Mouse (Mus musculus) layer of hippocampus, adult 6 months (tissue): ENCODE data around the gene Bicdl2. TPM values are rescaled to one million over a fixed set of nuclear protein-coding genes. Genes with fewer than 3 reads are reported as not detected.

ENCODE experiments used
- long read RNA-seq, 2 experiments: library from polyadenylated mRNA; unstranded; transcript quantifications; one replicate each; pipeline ENCODE4 v2.0.0; 2019 to 2020
- polyA plus RNA-seq: library from polyadenylated mRNA; unstranded; fragments of <200 nt; fragmentation: Nextera tagmentation; gene quantifications from 2 replicates; pipeline ENCODE4 v1.2.3, GENCODE M21; 2021

Bicdl2 gene
- not detected in 2 replicates for polyA plus RNA-seq
- long read RNA-seq, experiment 1, result 0 reads
- long read RNA-seq, experiment 2, result 0 reads

DNA sequence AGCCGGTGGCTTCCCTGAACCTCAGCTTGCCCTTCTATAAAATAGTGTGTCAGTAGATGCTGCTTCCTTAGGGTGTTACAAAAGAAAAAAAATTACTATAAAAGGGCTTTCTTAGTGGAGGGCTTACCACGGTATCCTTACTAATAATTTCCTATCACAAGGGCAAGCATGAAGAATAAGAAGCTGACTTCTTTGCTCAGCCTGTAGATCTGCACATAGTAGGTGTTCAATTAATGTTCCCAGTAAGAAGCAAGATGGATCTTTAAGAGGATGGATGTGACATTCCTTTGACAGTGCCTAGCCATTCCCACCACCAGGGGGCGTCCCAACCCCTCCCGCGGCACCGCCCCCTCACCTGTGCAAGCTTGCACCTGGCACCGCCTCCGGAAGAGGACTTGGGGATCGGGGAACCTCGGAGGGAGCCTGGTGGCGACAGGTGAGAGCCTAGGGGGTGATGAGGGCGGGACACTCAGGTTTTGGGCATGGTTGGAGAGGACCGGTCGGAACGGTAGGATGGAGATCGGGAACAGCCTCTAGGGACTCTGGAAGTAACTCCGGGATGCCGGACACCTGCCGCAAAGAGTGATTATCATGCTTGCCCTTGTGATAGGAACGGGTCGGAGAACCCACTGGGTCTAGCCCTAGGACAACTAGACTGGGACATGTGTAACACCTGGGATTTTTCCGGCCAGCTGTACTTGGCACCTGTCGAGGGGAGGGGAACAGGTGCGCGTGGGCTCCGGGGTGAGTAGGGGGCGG lies at the start of gene Bicdl2:
TSS of gene Bicdl2 (plus strand) at position 390 of the 759 bp plus-strand sequence.

DNA sequence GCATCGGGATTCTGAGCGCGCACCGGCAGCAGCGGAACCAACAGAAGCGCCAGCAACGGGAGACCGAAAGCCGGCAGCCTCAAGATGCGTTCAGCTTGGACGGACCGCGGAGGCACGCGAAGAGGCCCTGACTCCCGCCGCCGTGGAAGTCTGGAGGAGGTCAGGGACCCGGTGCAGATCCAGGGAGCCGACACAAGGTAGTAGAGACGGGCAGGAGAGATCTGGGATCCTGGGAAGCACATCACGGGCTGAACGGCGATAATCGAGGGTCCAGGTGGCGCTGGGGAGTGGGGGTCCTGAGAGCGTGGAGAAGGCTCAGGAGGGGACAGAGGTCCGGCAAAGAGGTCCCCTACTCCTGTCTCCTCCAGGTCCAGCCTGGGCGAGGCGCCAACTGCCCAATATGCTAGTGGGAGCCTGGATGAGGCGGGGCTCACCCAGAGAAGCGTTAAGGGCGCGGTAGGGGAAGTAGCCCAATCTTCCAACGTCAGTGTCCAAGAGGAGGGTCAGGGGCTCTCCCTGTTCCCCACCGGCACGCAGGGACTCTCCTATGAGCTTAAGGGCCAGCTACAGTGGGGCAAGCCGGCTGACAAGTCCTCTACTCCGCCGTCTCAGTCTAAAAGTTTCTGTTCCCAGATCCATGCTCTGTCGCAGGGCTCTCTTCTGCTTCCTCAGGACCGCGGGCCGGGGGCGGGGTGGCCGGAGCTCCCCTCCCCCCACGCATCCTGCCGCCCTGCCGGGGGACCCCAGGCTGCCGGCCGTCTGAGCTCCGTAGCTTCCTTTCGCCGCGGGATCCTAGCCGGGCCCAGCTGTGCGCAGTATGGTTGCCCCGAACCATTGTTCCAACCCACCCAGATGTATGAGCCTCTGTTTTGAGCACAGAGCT lies 15.5 kb upstream of the Bicdl2 start, which contains the start of gene Mmp25:
TSS of gene Mmp25 (minus strand) at position 665 of the 883 bp plus-strand sequence.

DNA sequence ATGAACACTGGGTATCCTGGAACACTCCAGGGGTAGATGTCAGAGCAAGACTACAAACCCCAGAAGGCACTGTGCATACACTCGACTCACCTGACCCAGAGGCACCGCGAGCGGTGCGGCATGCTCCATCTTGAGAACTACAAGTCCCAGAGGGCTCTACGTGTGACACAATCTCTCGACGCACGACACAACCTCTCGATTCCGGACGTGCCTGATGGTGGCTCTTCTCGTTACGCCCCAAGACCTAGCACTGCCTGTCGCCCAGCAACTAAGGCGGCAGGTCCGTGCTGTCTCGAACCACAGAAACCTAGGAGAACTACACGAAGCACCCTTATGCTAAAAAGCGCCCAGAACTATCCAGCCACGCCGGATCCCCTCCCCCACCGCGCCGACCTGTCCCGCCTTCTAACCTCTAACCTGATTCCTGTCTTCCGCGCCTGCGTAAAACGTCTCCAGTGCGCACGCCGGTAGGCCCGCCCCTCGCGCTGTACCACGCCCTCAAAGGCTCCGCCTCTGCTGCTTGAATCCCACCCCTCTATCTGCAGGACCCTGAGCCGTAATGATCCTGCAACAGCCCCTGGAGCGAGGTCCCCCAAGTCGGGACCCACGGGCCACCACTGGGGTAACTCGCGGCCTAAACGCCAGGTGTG lies 13.2 kb downstream of the Bicdl2 start, which contains the start of the genes Hcfc1r1 and Thoc6:
TSS of gene Hcfc1r1 (plus strand) at position 173 of the 650 bp plus-strand sequence.
TSS of gene Thoc6 (minus strand) at position 459 of the 650 bp plus-strand sequence.

DNA sequence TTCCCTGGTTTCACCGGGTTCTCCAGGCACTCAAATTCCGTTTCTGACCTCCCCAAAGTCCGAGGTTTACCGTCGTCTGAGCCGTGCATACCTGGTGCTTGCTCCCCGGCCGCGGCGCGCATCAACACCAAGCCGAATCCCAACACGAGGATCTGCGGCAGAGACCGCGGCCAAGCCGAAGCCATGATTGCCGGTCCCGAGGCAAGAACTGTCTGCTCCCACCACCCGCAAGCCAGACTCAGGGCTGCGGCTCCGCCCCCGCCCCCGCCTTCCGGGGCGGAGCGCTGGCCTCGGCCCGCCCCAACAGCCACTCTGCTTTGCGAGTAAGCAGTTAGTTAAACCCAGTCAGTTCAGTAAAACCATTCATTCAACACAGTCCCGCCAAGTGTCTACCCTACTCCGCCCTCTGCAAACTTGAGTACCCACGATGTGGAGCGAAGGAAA lies 17.0 kb downstream of the Bicdl2 start, which contains the start of gene Tnfrsf12a:
TSS of gene Tnfrsf12a (minus strand) at position 233 of the 444 bp plus-strand sequence.

DNA sequence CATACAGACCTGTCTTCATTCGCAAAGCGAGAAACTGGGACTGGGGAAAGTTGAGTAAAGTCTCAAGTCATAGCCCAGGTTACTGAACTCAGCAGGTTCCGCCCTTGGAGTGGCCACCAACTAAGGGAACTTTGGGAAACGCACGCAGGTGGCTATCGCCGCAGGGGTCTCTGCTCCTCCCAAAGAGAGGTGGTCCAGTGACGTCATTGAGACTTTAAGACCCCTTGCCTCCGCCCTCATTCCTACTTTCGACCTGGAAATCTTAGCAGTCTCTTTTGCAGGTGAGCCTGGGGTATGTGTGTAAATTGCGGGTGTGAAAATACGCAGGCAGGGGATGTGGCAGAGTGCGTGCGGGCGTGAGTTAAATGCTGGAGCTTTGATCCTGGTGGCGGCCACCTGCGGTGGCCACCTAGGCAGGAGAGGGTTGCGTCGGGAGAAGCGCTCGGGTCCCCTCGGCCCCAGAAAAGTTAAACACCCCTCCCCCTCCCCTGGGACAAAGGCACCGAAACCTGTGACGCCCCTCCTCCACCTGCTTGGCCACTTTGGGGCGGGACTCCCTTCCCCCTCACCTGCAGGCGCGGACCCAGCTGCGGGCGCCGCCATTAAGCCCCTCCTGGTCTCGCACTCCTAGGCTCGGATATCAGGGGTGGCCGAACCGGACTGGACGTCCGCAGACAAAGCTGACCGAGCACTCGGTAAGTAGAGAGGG lies 19.0 kb downstream of the Bicdl2 start, which contains the start of gene Cldn6:
TSS of gene Cldn6 (plus strand) at position 123 of the 709 bp plus-strand sequence.

DNA sequence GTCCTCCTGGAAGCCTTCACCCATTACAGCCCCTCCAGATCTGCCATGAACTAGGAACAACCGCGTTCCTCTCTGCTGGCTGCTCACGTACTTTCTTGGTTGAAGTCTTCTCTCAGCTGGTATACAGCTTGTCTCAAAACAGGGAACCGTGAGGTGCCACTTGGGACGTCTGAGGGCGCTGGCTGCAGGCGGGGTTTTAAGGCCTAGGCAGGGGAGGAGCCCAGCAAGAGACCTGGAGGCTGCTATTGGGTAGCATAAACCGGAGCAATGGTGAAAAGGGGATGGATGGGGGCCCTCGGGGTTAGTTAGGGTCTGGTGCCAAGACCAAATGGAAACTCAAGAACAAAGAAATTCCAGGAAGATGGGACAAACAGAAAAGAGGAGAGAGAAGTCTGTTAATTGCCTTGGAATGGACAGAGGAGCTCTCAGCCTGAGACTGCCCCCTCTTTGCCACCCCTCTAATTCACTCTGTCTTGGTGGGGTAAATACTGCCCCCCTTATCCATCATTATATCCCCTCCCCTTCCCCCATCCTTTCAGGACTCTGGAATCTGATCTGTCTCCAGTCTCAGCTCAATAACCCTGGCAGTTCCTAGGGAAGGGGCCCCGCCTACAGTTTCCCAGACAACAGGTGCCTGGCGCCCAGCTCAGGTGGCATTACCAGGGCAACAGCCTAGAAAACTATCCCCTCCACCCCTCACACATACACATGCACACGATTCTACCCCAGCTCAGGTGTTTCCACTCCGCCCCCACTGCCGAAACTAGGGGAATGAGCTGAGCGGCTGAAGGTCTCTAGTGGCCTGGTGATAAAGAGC lies 23.8 kb downstream of the Bicdl2 start, which contains the start of gene Cldn9:
TSS of gene Cldn9 (minus strand) at position 171 of the 817 bp plus-strand sequence.

Other genes starting within 250 kb of the Bicdl2 start
- not detected in 2 replicates for gene Vmn2r117, start 180.8 kb upstream of the Bicdl2 start, polyA plus RNA-seq
- 8.9 and 9.0 TPM in 2 replicates for gene Zfp213, start 96.3 kb upstream of the Bicdl2 start, polyA plus RNA-seq
- gene Zfp13, start 61.0 kb upstream of the Bicdl2 start, polyA plus RNA-seq, result 13.2 and 14.6 TPM in 2 replicates
- 0.08 and 0.20 TPM in 2 replicates for gene Zscan10, start 59.6 kb upstream of the Bicdl2 start, polyA plus RNA-seq
- gene Mmp25, start 15.2 kb upstream of the Bicdl2 start, polyA plus RNA-seq, result 0.10 and 0.13 TPM in 2 replicates
- 225 and 235 TPM in 2 replicates for gene Hcfc1r1, start 13.1 kb downstream of the Bicdl2 start, polyA plus RNA-seq
- gene Thoc6, start 13.4 kb downstream of the Bicdl2 start, polyA plus RNA-seq, result 8.1 and 9.0 TPM in 2 replicates
- 3.6 and 6.5 TPM in 2 replicates for gene Tnfrsf12a, start 17.0 kb downstream of the Bicdl2 start, polyA plus RNA-seq
- gene Cldn6, start 18.7 kb downstream of the Bicdl2 start, polyA plus RNA-seq, result 0.13 TPM in 1 of 2 replicates, not detected in the other
- 0.15 and 0.95 TPM in 2 replicates for gene Cldn9, start 23.5 kb downstream of the Bicdl2 start, polyA plus RNA-seq
- not detected in 2 replicates for gene 1520401A03Rik, start 62.3 kb downstream of the Bicdl2 start, polyA plus RNA-seq
- gene Pkmyt1, start 65.8 kb downstream of the Bicdl2 start, polyA plus RNA-seq, result 1.6 and 2.2 TPM in 2 replicates
- 106 and 116 TPM in 2 replicates for gene Paqr4, start 80.4 kb downstream of the Bicdl2 start, polyA plus RNA-seq
- 0.60 and 0.85 TPM in 2 replicates for gene Kremen2, start 85.3 kb downstream of the Bicdl2 start, polyA plus RNA-seq
- 256 and 293 TPM in 2 replicates for gene Flywch1, start 111.1 kb downstream of the Bicdl2 start, polyA plus RNA-seq
- 22.4 and 25.0 TPM in 2 replicates for gene Flywch2, start 125.6 kb downstream of the Bicdl2 start, polyA plus RNA-seq
- 297 and 334 TPM in 2 replicates for gene Srrm2, start 130.0 kb downstream of the Bicdl2 start, polyA plus RNA-seq
- gene Elob, start 168.6 kb downstream of the Bicdl2 start, polyA plus RNA-seq, result 1,710 and 1,770 TPM in 2 replicates
- not detected in 2 replicates for gene Prss33, start 175.6 kb downstream of the Bicdl2 start, polyA plus RNA-seq
- not detected in 2 replicates for gene Prss32, start 183.3 kb downstream of the Bicdl2 start, polyA plus RNA-seq
- 0.08 and 0.48 TPM in 2 replicates for gene Prss41, start 183.7 kb downstream of the Bicdl2 start, polyA plus RNA-seq
- gene Prss21, start 207.6 kb downstream of the Bicdl2 start, polyA plus RNA-seq, result not detected in 2 replicates
- gene Dcpp1, start 220.4 kb downstream of the Bicdl2 start, polyA plus RNA-seq, result 0.25 TPM in 1 of 2 replicates, not detected in the other
- gene Dcpp2, start 220.4 kb downstream of the Bicdl2 start, polyA plus RNA-seq, result not detected in 2 replicates